Mouse (Mus musculus): ENCODE results near the gene Tnfrsf1a.
"Not testable (repeated sequence)": the region's sequence is repeated elsewhere in the genome, so short reads cannot be mapped to it uniquely, and the experiment has no call there.

Tnfrsf1a gene

DNA sequence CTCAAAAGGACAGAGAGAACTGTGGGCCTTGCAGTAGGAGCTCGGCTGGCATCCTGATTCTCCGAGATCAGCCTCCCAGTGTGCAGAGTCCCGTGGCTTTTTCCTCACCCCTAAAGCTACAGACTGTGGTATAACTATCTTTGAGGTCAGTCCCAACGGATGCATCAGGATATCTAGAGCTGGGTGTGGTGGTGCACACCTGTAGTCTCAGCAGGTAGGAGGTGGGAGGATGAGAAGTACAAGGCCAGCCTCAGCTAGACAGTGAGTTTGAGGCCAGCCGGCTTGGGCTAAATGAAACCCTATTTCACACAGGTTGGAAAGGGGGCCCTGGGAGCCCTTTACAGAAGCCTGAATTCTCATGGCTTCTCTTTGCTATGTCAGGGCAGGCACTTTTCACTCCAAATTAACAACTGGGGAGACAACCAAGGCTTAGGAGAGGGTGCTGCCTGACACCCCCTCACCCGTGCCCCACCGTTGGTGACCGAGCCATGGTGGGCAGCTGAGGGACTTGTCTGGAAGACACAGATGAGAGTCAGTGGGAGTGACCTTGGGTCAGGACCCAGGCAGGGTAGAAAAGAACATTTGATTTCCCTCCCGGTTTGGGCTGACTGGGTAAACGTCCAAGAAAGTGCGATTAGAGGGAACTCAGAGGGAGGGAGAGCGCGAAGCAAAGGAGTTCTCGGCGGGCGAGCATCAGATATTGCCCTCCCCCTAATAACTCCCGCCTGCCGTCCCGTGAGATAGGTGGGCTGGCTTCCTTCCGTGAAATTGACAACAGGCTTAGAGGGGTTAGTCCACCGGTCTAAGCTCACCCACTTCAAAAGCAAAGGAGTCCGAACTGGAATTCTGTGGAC lies at the start of gene Tnfrsf1a:
TSS of gene Tnfrsf1a (plus strand) at position 642 of the 854 bp plus-strand sequence.
- no peak for DNase-seq

DNA sequence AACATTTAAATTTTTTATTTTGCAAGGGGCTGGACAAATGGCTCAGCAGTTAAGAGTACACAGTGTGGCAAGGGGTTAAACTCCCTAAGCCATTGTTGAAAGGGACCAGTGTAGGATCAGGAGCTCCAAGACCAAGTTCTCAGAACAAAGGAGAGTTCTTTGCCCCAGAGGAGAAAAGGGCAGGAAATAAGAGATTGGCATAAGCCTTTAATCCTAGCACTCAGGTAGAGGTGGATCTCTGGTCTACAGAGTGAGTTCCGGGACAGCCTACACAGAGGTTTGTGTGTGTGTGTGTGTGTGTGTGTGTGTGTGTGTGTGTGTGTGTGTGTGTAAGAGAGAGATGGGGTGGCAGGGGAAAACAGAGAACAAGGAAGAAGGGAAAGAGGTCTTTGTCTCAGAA lies 48.2 kb upstream of the Tnfrsf1a start:
- no peak for DNase-seq

- DNase-seq, result no peak
Measured at GRCm38 (mm10) chr6:125302231-125302982, 46.8 kb upstream of the Tnfrsf1a start.

GRCm38 (mm10) chr6:125303242-125303641 lies 45.9 kb upstream of the Tnfrsf1a start:
- peak; percentile 75 to 78 for DNase-seq

DNA sequence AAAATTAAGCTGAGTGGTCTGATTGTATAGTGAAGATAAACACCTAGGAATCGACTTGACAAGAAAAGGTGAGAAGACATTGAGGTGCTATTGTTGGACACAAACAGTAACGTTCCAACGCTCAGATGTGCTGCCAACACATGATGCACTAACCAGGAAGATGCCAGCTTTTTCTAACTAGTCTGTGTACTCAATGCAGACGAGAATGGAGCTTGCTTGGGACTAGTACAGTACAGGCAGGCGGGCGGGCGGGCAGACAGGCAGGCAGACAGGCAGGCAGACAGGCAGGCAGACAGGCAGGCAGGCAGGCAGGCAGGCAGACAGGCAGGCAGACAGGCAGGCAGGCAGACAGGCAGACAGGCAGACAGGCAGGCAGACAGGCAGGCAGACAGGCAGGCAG lies 44.8 kb upstream of the Tnfrsf1a start:
- DNase-seq, result not testable (repeated sequence)

DNA sequence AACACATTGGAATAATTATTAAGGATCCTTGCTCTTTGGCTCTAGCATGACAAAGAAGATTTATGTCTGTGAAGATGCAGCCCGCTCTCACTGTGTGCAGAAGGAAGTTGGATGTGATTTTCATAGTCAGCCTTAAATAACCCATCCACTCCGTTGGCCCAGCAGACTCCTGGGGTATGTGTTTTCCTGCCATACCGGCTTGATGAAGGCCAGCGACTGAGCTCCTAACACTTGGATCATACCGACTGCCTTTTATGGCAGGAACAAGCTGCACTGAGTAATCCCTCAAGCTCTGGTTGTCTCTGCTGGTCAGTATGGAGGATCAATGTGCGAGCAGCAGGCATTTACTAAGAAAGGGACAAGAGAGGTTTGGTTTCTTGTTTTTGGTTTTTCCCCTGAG lies 43.7 kb upstream of the Tnfrsf1a start:
- DNase-seq, result no peak

- peak in 1 of 2 experiments; percentile 51 for DNase-seq
Measured at GRCm38 (mm10) chr6:125307091-125307490, 42.1 kb upstream of the Tnfrsf1a start.

GRCm38 (mm10) chr6:125308921-125309320 lies 40.2 kb upstream of the Tnfrsf1a start:
- no peak for DNase-seq

- peak in 1 of 2 experiments; percentile 39 for DNase-seq
Measured at GRCm38 (mm10) chr6:125309406-125309805, 39.8 kb upstream of the Tnfrsf1a start.

GRCm38 (mm10) chr6:125312171-125312570 lies 37.0 kb upstream of the Tnfrsf1a start:
- no peak for DNase-seq

GRCm38 (mm10) chr6:125312581-125313355 lies 36.4 kb upstream of the Tnfrsf1a start:
- DNase-seq, result no peak

- DNase-seq, result peak; percentile 48 to 66
Measured at GRCm38 (mm10) chr6:125313546-125314230, 35.5 kb upstream of the Tnfrsf1a start, which contains the start of gene Ltbr. Gene Ltbr (minus strand): TSS chr6:125313885.

- no peak for DNase-seq
Measured at GRCm38 (mm10) chr6:125314231-125314563, 35.0 kb upstream of the Tnfrsf1a start.

DNA sequence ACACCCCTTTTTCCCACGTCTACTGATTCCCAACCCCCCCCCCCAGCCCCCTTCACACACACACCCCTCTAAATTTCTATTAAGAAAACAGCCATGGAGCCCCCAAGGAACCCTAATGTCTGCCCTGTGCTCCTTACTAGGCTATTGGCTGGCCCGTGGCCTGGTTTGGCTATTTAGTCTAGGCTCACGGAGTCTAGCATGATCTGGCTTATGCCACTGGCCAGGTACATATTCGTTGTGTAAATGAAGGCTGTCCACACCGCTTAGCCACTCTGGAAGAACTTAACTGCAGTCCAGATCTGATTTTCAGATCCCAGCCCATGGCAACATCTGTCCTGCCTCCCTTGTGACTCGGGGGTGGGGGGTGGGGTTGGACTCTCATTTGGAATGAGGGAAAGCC lies 34.4 kb upstream of the Tnfrsf1a start:
- no peak for DNase-seq

GRCm38 (mm10) chr6:125317077-125317476 lies 32.1 kb upstream of the Tnfrsf1a start:
- DNase-seq, result no peak

GRCm38 (mm10) chr6:125318981-125319918 lies 29.9 kb upstream of the Tnfrsf1a start:
- DNase-seq, result no peak

GRCm38 (mm10) chr6:125319919-125320296 lies 29.3 kb upstream of the Tnfrsf1a start:
- no peak for DNase-seq

DNA sequence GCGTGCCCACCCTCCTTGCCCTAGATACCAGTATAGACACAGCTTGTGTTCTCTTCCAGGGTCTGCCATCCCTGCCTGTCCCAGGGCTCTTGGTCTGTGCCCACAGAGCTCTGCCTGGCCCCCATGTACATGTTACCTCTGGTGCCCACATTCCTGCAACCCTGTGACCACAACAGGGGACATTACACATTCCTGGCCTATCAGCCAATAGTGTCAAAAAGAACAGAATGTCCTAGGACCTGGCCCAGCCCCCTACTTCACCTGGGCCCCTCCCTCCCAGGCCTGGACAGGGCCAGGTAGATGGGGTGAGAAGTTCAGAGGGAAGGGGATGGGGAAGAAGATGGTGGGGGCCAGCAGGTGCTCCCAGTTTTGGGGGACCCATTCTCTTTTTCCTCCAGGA lies 28.8 kb upstream of the Tnfrsf1a start, which contains the start of gene Scnn1a:
TSS of gene Scnn1a (plus strand) at position 337 of the 400 bp plus-strand sequence.
- DNase-seq, result no peak

GRCm38 (mm10) chr6:125321114-125321855 lies 27.9 kb upstream of the Tnfrsf1a start:
- DNase-seq, result no peak

- DNase-seq, result no peak
Measured at GRCm38 (mm10) chr6:125322794-125323193, 26.4 kb upstream of the Tnfrsf1a start.
